Mouse (Mus musculus) megakaryocyte, embryonic 14.5 days (primary cell): ENCODE measurements around the gene 3110082J24Rik.

ENCODE experiments used
- FLI1 ChIP-seq: IDR thresholded peaks from 2 replicates; pipeline ENCODE4 v1.6.1; 2012; ENCODE audit warnings: low read length, inconsistent platforms, mixed read lengths
- GATA1 ChIP-seq: IDR thresholded peaks from 3 replicates; pipeline ENCODE4 v1.6.1; 2012; ENCODE audit warnings: mixed read lengths, low read length, inconsistent platforms, borderline replicate concordance

GRCm38 (mm10) chr5:30131246-30131645 is 25.4 kb upstream of the 3110082J24Rik start:
- no peak for TF ChIP-seq GATA1
- TF ChIP-seq FLI1, result no peak
